Mouse (Mus musculus): ENCODE measurements at regions not wholly inside any gene's neighbourhood (a gene's known extent, or its start where the extent isn't known, plus 50 kb on each side); places are given as distances from the start of the nearest gene placed in this dataset.

GRCm38 (mm10) chr1:35786241-35786640, 282.0 kb upstream of the Hs6st1 start:
- Histone ChIP-seq H3K9ac (ENCODE audit: low read depth, poor library complexity, severe bottlenecking) (no peak overlapping the region), H3K4me3 (ENCODE audit: low read depth, low read length) (no peak overlapping the region), H3K36me3 (ENCODE audit: control insufficient read depth, insufficient read depth, low read length, poor library complexity, severe bottlenecking) (no peaks in the 10 kb centered on the region), H3K27me3 (ENCODE audit: control insufficient read depth, insufficient read depth, low read length, poor library complexity, severe bottlenecking) (0 out of 2 replicates have a peak, but pooled peaks cover 1% of the 10 kb centered on the region), H3K9me3 (replicated peaks; ENCODE audit: control insufficient read depth, insufficient read depth, low read length, poor library complexity, severe bottlenecking) (peaks cover 12% of the 10 kb centered on the region), H3K27ac (ENCODE audit: insufficient read depth, low read length) (no peak overlapping the region), H3K4me1 (ENCODE audit: control insufficient read depth, insufficient read depth, low read length) (no peaks in the 10 kb centered on the region)
- TF ChIP-seq EP300 (IDR thresholded peaks at IDR 0.05; ENCODE audit: insufficient read depth, low read depth, low read length) = no peak
- no peak for TF ChIP-seq CTCF (IDR thresholded peaks at IDR 0.05; ENCODE audit: low read depth, low read length)
- TF ChIP-seq POLR2A (IDR thresholded peaks at IDR 0.05; ENCODE audit: insufficient read depth, low read length) = no peak

- H3K9ac ChIP-seq (ENCODE audit: low read depth, poor library complexity, severe bottlenecking) = no peak overlapping the region
- no peaks in the 10 kb centered on the region for H3K36me3 ChIP-seq (ENCODE audit: control insufficient read depth, insufficient read depth, low read length, poor library complexity, severe bottlenecking)
- H3K4me1 ChIP-seq (ENCODE audit: control insufficient read depth, insufficient read depth, low read length) = no peaks in the 10 kb centered on the region
- H3K27me3 ChIP-seq (ENCODE audit: control insufficient read depth, insufficient read depth, low read length, poor library complexity, severe bottlenecking) = 0 out of 2 replicates have a peak, but pooled peaks cover 1% of the 10 kb centered on the region
- no peak overlapping the region for H3K27ac ChIP-seq (ENCODE audit: insufficient read depth, low read length)
- peaks cover 12% of the 10 kb centered on the region for H3K9me3 ChIP-seq (replicated peaks; ENCODE audit: control insufficient read depth, insufficient read depth, low read length, poor library complexity, severe bottlenecking)
- H3K4me3 ChIP-seq (ENCODE audit: low read depth, low read length) = no peak overlapping the region
- TF ChIP-seq CTCF (IDR thresholded peaks at IDR 0.05; ENCODE audit: low read depth, low read length) (no peak), POLR2A (IDR thresholded peaks at IDR 0.05; ENCODE audit: insufficient read depth, low read length) (no peak), EP300 (IDR thresholded peaks at IDR 0.05; ENCODE audit: insufficient read depth, low read depth, low read length) (no peak)
Measured at GRCm38 (mm10) chr1:35786668-35787213, 281.5 kb upstream of the Hs6st1 start.

GRCm38 (mm10) chr1:35797064-35797463, 271.1 kb upstream of the Hs6st1 start:
- Histone ChIP-seq H3K9me3 (replicated peaks; ENCODE audit: control insufficient read depth, insufficient read depth, low read length, poor library complexity, severe bottlenecking) (peaks cover 4% of the 10 kb centered on the region), H3K27me3 (ENCODE audit: control insufficient read depth, insufficient read depth, low read length, poor library complexity, severe bottlenecking) (no peaks in the 10 kb centered on the region), H3K4me3 (ENCODE audit: low read depth, low read length) (no peak overlapping the region), H3K27ac (ENCODE audit: insufficient read depth, low read length) (no peak overlapping the region), H3K36me3 (ENCODE audit: control insufficient read depth, insufficient read depth, low read length, poor library complexity, severe bottlenecking) (no peaks in the 10 kb centered on the region), H3K9ac (ENCODE audit: low read depth, poor library complexity, severe bottlenecking) (no peak overlapping the region), H3K4me1 (ENCODE audit: control insufficient read depth, insufficient read depth, low read length) (no peaks in the 10 kb centered on the region)
- TF ChIP-seq POLR2A (IDR thresholded peaks at IDR 0.05; ENCODE audit: insufficient read depth, low read length) = no peak
- no peak for TF ChIP-seq CTCF (IDR thresholded peaks at IDR 0.05; ENCODE audit: low read depth, low read length)
- TF ChIP-seq EP300 (IDR thresholded peaks at IDR 0.05; ENCODE audit: insufficient read depth, low read depth, low read length) = no peak

- Histone ChIP-seq H3K4me3 (ENCODE audit: low read depth, low read length) (no peak overlapping the region), H3K27ac (ENCODE audit: insufficient read depth, low read length) (no peak overlapping the region), H3K36me3 (ENCODE audit: control insufficient read depth, insufficient read depth, low read length, poor library complexity, severe bottlenecking) (no peaks in the 10 kb centered on the region), H3K9ac (ENCODE audit: low read depth, poor library complexity, severe bottlenecking) (no peak overlapping the region), H3K4me1 (ENCODE audit: control insufficient read depth, insufficient read depth, low read length) (no peaks in the 10 kb centered on the region), H3K9me3 (replicated peaks; ENCODE audit: control insufficient read depth, insufficient read depth, low read length, poor library complexity, severe bottlenecking) (peaks cover 4% of the 10 kb centered on the region), H3K27me3 (ENCODE audit: control insufficient read depth, insufficient read depth, low read length, poor library complexity, severe bottlenecking) (no peaks in the 10 kb centered on the region)
- TF ChIP-seq EP300 (IDR thresholded peaks at IDR 0.05; ENCODE audit: insufficient read depth, low read depth, low read length) = no peak
- no peak for TF ChIP-seq POLR2A (IDR thresholded peaks at IDR 0.05; ENCODE audit: insufficient read depth, low read length)
- TF ChIP-seq CTCF (IDR thresholded peaks at IDR 0.05; ENCODE audit: low read depth, low read length) = no peak
Measured at GRCm38 (mm10) chr1:35797526-35797925, 270.7 kb upstream of the Hs6st1 start.

- no peak overlapping the region for H3K4me3 ChIP-seq (ENCODE audit: low read depth, low read length)
- no peaks in the 10 kb centered on the region; the same call in 1 of the 2 replicates for H3K9me3 ChIP-seq (replicated peaks; ENCODE audit: control insufficient read depth, insufficient read depth, low read length, poor library complexity, severe bottlenecking)
- H3K27me3 ChIP-seq (ENCODE audit: control insufficient read depth, insufficient read depth, low read length, poor library complexity, severe bottlenecking) = no peaks in the 10 kb centered on the region
- peaks cover 2% of the 10 kb centered on the region for H3K4me1 ChIP-seq (ENCODE audit: control insufficient read depth, insufficient read depth, low read length)
- TF ChIP-seq CTCF (IDR thresholded peaks at IDR 0.05; ENCODE audit: low read depth, low read length) (no peak), EP300 (IDR thresholded peaks at IDR 0.05; ENCODE audit: insufficient read depth, low read depth, low read length) (no peak), POLR2A (IDR thresholded peaks at IDR 0.05; ENCODE audit: insufficient read depth, low read length) (no peak)
- no peak overlapping the region for H3K9ac ChIP-seq (ENCODE audit: low read depth, poor library complexity, severe bottlenecking)
- no peaks in the 10 kb centered on the region for H3K36me3 ChIP-seq (ENCODE audit: control insufficient read depth, insufficient read depth, low read length, poor library complexity, severe bottlenecking)
- no peak overlapping the region for H3K27ac ChIP-seq (ENCODE audit: insufficient read depth, low read length)
Measured at GRCm38 (mm10) chr1:35805546-35805945, 262.7 kb upstream of the Hs6st1 start.

GRCm38 (mm10) chr1:35806329-35806728, 261.9 kb upstream of the Hs6st1 start:
- Histone ChIP-seq H3K4me1 (ENCODE audit: control insufficient read depth, insufficient read depth, low read length) (peaks cover 4% of the 10 kb centered on the region), H3K27ac (ENCODE audit: insufficient read depth, low read length) (no peak overlapping the region), H3K27me3 (ENCODE audit: control insufficient read depth, insufficient read depth, low read length, poor library complexity, severe bottlenecking) (no peaks in the 10 kb centered on the region), H3K4me3 (ENCODE audit: low read depth, low read length) (no peak overlapping the region), H3K9ac (ENCODE audit: low read depth, poor library complexity, severe bottlenecking) (no peak overlapping the region), H3K36me3 (ENCODE audit: control insufficient read depth, insufficient read depth, low read length, poor library complexity, severe bottlenecking) (no peaks in the 10 kb centered on the region), H3K9me3 (replicated peaks; ENCODE audit: control insufficient read depth, insufficient read depth, low read length, poor library complexity, severe bottlenecking) (no peaks in the 10 kb centered on the region; the same call in 1 of the 2 replicates)
- TF ChIP-seq EP300 (IDR thresholded peaks at IDR 0.05; ENCODE audit: insufficient read depth, low read depth, low read length) = no peak
- no peak for TF ChIP-seq CTCF (IDR thresholded peaks at IDR 0.05; ENCODE audit: low read depth, low read length)
- no peak for TF ChIP-seq POLR2A (IDR thresholded peaks at IDR 0.05; ENCODE audit: insufficient read depth, low read length)

Data from ES-Bruce4 (cell line).